Mouse (Mus musculus) urinary bladder, postnatal 10 days (tissue): ENCODE results near the gene Tfr2.

Experiments used
- DNase-seq: peaks from one replicate; pipeline ENCODE4 v3.0.0; 2022; ENCODE audit warnings: low spot score

Gene Tfr2

DNA sequence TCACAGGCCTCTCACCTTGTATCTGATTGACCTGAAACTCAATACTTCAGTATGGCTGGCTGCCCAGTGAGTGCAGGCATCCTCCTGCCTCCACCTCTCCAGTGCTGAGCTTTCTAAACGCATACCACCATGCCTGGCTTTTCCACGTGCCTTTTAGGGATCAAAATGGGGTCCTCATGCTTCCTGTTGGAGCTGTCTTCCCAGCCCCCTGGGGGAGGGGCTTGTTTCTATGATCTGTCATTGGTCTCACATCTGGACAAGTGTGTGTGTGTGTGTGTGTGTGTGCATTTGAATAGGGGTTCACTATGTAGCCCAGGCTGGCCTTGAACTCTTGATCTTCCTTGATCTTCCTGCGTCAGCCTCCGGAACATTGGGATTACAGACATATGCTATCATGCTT lies 32.2 kb upstream of the Tfr2 start:
- no peak for DNase-seq

DNA sequence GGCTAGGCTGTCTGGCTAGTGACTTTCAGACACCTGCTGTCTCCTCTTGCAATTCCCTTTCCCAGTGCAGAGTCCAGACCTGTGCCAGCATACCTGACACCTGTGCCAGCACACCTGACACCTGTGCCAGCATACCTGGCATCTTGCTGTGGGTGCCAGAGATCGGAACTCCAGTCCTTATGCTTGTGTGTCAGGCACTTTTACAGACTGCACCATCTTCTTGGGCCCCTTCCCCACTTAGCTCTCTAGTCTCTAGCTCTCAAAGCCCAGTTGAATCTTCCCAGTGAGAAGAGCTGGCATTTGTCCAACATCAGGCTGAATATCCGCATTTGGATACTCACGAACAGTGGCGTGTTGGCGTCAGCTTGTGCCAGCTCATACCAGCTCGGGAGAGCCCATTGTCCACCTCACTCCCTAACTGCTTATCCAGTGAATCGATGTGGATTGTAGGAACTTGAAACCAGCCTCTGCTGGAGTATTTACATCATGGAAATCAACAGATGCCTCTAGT lies 30.3 kb upstream of the Tfr2 start:
- DNase-seq: no peak

DNA sequence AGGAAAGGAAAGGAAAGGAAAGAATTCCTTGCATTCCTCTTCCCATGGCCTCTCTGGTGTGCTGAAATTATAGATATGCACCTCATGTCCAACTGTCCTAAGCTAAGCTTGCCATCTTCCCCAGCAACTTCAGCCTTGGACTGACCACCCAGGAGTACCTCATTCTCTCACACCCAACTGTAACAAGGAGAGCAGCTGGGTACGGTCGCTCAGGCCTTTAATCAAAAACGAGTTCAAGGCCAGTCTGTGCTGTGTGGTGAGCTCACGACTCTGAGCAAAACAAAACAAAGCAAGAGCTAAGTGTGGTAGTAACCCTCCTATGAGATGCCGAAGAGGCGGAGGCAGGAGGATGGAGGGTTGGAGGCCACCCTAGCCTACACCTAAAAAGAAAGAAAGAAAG lies 28.6 kb upstream of the Tfr2 start:
- DNase-seq: no peak

DNA sequence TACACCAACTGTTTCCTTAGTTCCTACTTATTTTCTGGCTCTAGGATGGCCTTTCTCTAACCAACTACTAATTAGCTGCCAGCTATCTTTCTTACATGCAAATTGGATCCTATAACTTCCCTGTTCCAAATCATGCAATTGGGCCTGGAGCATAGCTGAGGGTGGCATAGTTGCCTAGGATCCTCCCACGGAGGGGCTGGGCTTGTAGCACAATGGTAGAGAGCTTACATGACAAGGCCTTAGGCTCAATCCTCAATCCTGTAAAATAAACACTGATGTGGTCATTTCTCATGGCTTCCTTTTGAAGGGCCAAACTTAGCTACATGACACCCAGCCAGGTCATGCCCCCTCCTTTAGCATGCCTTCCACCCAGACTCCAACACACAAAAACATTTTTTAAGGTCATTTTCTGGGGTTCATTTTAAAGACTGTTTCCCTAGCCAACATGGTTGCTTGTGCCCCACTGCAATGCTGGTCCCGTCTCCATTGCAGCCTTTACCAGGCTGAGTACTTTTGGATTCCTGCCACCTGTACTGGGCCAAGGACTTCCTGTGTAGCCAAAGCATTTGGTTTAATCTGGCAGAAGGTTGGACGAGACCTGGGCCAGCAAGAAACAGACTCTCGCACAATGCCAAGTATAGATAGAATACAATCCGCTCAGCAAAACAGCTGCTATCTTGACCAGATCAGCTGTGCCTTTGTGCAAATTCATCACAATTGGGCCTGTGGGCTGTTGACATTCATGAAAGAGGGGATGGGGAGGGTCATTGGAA lies 27.7 kb upstream of the Tfr2 start:
- DNase-seq: no peak

DNA sequence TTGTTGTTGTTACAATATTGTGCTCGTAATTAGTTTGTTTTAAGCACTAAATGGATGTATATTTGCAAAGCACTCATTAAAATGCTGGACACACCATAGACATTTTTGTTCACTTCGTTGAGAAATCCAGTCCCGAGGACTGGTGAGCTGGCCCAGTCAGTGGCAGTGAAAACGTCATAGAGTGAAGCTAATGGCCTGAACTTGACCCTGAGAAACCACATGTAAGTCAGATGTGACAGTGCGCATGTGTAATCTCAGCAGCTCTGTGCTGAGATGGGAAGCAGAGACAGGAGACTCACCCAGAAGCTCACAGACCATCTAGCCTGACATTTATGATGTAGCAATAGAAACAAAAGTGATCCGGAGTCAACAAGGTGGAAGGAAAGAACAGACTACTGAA lies 24.7 kb upstream of the Tfr2 start:
- no peak for DNase-seq

DNA sequence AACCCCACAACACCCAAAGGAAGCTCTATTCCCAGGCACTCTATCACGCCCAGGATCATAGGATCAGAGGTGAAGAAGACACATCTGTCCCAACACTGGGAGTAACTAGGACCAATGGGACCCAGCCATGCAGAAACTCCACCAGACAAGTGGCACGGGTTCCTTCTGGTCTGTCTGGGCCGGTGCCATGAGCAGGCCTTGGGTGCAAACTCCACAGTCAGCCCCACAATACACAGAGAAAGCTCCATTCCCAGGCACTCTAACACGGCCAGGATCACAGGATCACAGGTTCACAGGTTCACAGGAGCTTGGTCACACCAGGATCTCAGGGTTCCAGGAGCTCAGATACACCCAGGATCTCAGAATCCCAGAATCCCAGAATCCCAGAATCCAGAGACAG lies 24.0 kb upstream of the Tfr2 start:
- DNase-seq: no peak

DNA sequence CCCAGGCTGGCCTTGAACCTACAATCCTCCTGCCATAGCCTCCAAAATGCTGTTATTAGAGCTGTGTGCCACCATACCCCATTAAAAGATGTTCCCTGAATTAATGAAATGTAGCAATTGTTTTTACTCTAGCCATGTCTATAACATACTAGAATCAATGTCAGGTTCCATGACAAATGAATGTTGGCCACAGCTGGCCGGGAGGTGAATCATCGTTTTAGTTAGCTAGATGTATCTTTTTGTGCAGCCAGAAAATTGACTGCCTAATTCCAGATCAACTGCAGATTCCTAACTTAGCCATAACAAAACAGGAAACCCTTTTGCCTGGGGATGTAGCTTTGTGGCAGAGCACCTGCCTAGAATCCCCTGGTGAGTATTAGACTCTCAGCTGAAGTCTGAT lies 19.8 kb upstream of the Tfr2 start:
- DNase-seq: no peak

DNA sequence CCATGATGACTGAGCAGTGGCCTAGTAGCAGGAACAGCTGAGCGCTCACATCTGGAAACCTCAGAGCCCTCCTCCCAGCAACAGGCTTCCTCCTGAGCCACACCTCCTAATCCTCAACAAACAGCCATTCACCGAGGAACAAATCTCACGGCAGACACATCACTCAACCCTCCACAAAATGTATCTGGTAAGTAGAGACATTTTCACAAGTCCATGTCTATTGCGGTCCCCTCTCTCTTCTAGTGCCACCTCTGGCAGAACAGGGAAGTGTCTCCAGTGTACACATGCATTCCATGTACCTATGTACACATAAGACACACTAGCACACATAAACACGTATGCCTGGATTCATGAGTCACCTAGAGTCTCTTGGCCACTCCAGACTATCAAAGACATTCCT lies 18.5 kb upstream of the Tfr2 start:
- no peak for DNase-seq

DNA sequence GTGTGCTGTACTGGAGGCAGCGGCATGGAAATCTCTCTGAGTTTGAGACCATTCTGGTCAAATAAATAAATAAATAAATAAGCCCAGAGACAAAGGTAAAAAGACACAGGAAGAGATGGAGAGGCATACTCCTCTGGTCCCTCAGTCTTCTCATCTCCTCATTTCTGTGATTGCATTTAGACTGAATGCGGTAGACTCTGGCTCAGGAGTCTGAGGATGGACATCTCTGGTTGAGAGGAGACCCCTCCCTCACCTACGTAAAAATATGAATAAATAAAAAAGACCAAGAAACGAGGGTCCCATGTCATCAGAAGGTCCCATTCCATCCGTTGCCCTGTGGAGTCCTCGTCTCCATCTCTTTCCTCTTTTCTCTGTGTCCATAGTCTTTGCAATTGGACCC lies 16.6 kb upstream of the Tfr2 start:
- no peak for DNase-seq

DNA sequence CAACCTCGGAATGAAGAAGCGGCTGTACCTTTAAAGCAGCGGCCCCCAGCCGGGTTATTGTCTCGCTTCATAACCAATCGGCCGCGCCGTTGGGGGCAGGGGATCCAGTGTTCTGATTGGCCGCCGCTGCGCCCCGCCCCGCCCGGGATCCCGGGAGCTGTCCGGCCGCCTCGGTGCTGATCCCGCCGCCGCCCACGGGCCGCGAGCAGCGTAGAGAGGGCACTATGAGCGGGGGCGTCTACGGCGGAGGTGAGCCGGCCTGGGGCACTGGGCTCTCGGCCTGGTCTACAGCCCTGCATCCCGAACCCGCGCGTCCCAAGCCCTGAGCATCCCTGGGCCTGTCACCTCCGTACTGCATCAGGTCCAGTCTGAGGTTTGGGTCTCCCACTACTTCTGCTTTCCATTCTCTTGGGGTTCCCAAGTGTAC lies 16.2 kb upstream of the Tfr2 start, which contains the start of gene Actl6b:
Gene Actl6b, plus strand, starts transcription at position 107 of the 427 bp plus-strand sequence.
- DNase-seq: no peak

DNA sequence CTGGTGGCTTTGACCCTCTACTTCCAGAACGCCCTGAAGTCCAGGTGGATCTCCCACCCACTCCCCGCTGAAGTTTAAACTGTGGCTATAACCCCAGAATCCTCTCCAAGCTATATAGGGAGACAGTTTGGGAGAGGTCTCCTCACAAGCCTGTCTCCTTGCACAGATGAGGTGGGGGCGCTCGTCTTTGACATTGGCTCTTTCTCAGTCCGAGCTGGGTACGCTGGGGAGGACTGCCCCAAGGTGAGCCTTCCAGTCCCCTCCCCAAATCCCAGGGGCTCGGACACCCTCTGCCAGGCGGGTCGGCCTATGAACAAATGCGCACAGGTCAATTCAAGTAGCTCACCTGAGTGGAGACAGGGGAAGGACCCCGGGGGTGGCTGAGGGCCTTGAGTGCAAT lies 15.7 kb upstream of the Tfr2 start:
- no peak for DNase-seq

DNA sequence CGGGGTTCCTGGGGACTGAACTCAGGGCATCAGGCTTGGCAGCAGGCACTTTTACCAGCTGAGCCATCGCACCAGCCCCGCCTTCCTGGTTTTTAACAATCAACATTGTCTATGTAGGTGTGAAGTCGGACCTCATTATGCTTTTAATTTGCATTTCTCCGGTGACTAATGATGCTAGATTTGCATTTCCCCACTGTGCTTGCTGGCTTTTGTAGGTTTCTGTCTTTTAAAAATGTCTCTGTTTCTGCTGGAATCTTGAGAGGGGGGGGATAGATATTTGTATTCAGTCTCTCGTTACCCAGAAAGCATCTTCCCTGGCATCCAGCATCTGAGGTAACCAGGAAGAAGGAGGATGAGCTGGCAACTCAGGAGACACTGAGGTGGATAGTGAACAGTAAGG lies 8.1 kb upstream of the Tfr2 start:
- DNase-seq: no peak

DNA sequence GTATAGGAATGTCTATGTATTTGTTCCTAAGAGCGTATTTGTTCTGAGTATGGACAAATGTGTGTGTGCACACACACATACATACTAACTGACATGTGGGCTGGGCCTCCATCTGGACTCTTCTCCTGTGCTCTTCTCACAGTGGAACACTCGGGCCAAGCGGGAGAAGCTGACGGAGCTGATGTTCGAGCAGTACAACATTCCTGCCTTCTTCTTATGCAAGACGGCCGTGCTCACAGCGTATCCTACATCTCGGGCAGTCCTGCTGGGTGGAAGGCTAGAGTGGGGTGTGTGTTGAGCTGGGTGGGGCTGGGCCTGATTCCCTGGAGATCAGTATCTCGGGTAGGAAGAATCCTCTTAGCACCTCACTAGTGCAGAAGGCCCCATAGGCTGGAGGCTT lies 6.7 kb upstream of the Tfr2 start:
- DNase-seq: no peak

DNA sequence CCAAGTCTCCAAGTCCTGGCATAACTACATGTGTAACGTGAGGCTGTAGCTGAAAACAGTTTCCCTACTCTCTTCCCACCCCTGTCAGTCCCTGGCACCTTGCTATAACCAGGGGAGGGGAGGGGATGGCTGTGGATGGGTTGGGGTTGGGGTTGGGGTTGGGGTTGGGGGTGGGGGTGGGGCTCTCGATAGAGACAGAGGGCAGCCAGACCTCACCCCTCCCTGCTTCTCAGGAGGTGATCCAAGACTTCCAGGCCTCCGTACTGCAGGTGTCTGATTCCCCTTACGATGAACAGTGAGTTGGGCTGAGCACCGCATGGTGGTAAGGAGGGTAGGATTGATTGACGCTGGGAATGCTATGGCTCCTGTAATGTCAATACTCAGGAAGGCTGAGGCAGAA lies 3.9 kb upstream of the Tfr2 start:
- DNase-seq: no peak

DNA sequence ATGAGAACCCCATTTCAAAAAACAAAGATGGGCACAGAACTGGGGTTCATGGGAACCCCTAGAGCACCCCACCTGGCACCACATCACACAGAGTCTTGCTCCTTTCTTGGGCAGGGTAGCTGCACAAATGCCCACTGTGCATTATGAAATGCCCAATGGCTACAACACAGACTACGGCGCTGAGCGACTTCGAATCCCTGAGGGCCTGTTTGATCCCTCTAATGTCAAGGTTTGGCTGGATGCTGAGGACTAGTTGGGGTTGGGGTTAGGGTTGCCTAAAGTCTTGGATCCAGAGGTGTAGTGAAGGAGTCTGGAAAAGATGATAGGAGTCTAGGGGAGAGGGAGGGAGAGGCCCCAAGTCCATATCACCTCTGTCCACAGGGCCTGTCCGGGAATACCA lies 3.2 kb upstream of the Tfr2 start:
- DNase-seq: no peak

DNA sequence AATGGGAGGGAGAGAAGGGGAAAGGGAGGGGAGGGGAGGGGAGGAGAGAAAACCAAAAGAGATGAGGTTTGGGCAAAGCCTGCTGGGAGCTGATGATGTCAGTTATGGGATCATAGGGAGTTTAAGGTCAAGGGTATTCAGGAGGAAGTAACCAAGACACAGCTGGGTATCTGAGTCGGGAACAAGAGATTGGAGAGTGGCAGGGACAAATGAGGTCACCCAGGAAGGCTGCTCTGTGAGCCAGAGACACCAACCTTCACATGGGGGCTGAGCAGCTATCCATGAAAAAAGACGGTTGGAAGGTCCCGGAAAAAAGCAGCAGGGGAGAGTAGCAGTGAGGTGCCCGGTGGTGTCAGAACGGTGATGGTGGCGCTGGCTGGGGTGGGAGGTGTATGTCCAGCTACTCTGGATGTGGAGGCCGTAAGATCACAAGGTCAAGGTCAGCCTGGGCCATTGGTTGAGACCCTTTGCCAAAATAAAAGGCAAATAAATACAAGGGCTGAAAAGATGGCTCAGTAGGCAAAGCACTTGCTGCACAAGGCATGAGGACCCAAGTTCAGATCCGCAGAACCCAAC lies 1.3 kb upstream of the Tfr2 start:
- DNase-seq: no peak

DNA sequence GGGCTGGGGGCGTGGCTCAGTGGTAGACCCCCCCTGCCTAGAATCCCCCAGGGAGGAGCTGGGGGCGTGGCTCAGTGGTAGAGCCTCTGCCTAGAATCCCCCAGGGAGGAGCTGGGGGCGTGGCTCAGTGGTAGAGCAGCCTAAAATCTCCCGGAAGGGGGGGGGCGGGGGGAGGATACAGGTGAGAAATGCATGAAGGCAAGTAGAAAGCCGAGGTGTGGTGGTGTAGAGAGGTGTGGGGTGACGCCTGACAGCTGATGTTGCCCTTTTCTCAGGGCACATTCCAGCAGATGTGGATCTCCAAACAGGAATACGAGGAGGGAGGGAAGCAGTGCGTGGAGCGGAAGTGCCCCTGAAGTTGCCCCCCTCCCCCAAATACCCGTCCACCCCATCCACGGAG lies 609 bp upstream of the Tfr2 start:
- no peak for DNase-seq

DNA sequence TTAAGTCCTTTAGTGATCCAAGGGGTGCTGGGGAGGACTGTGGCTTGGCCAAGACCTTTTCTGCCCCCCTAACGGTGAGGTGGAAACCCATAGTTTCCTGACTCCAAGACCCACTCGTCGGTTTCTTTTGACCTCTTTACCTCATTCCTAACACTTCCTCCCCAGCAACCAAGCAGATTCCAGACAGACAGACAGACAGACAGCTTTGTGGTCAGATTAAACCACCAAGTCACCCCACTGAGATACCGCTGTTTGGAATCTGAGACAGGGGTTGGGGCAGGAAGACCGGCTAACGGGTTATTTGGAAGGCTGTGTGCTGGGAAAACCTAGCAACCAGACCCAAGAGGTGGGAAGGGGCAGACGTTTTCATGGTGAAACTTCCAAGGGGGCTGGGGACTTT lies 541 bp downstream of the Tfr2 start:
- no peak for DNase-seq

DNA sequence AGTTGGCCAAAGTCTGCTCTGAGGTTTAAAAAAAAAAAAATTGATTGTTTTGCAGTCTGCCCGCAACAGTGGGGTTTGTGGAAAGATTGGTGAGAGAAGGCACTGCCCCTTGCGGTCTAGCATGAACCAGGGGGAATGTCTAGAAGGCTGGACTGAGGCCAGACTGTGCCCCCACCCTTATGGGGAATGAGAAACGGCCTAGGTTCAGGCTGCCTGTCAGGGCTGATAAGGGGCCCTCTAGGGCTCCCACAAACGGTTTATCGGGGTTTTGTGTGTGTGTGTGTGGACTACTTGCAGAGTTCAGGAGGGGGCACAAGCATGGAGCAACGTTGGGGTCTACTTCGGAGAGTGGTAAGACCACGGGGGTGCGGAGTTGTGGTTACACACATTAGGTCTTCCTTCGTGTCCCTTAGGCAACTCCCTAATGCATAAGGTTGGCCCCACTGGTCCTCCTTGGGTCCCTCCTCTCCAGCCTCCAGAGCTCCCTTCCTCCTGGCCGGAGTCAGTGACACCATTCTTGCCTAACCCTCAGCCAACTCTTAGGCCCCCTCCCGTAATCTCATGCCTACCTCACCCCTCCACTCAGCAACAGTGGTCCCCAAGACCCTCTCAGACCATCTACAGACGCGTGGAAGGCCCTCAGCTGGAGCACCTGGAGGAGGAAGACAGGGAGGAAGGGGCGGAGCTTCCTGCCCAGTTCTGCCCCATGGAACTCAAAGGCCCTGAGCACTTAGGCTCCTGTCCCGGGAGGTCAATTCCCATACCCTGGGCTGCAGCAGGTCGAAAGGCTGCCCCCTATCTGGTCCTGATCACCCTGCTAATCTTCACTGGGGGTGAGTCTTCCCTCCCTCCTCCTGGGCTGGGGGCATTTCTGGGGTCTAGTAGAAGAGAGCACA lies 1.3 kb downstream of the Tfr2 start:
- no peak for DNase-seq

DNA sequence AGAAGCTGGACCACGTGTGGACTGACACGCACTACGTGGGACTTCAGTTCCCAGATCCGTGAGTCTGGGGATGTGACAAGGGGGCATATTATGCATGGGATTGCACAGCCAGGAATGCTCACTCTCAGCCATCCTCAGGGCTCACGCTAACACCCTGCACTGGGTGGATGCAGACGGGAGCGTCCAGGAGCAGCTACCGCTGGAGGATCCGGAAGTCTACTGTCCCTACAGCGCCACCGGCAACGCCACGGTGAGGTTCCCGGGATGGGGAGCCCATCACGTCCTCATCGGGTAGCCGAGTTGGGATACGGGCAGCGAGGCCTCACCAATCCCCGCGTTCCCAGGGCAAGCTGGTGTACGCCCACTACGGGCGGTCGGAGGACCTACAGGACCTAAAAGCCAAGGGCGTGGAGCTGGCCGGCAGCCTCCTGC lies 4.8 kb downstream of the Tfr2 start:
- DNase-seq: no peak

DNA sequence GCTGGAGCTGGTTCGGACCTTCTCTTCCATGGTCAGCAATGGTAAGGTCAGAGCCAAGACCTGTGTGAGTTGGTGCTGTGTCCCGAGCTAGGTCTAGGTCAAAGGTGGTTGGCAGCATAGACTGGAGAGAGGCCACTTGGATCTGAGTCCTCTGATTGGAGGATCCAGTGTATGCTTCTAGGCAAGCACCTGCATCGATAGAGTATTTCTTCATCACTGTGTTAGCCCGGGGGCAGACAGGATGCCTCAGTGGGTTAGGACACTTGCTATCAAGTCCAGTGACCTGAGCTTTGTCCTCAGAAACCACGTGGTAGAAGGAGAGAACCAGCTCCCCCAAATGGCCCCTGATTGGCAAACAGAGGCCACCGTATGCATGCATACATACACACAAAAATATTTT lies 10.6 kb downstream of the Tfr2 start:
- no peak for DNase-seq

DNA sequence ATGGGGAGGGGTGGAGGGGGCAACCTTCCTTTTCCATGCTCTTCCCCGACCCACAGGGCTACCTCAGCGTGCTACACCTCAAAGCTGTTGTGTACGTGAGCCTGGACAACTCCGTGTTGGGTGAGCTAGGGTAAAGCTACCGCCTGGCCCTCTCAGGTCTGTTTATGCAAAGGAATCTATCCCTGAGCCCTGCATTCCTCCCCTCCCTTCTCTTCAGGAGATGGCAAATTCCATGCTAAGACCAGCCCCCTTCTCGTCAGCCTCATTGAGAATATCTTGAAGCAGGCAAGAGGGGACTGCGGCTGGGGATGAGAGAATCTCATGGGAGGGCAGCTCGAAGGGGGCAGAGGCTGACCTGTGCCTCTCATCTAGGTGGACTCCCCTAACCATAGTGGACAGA lies 13.1 kb downstream of the Tfr2 start:
- DNase-seq: no peak

DNA sequence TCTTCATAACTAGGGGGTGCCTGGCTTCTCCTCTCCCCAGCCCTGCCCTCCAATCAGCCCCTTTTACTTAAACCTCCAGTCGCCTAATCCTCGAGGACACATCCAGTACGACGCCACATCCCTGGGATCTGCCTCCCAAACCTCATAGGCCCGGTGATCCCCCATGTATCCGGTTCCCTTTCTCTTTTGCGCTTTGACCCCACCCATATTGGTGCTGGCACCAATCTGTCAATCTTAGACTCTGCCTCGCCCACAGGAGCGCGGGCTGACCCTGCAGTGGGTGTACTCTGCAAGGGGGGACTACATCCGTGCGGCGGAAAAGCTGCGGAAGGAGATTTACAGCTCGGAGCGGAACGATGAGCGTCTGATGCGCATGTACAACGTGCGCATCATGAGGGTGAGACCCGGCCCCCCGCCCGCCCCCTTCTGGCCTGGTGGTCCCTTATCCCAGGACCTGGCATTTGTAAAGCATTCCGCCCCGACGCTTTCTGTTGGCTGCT lies 14.1 kb downstream of the Tfr2 start:
- no peak for DNase-seq
